Mouse (Mus musculus) MEL (cell line): Measurements from ENCODE around the gene Tob2. TPM values are rescaled to one million over a fixed set of nuclear protein-coding genes. Genes with fewer than 3 reads are reported as not detected.

Experiments used
- DNase-seq: peaks from one replicate; pipeline ENCODE4 v3.0.0; 2011; ENCODE audit warnings: low read depth, low spot score
- H3K27ac ChIP-seq: 2 replicates; pipeline ENCODE4 v1.5.1; 2012; ENCODE audit warnings: low read depth, mild to moderate bottlenecking, control low read depth, low read length, moderate library complexity; ENCODE audit not compliant: control insufficient read depth
- H3K27me3 ChIP-seq, 2 experiments: fragments of 150-350 bp in 1 of 2; sonication (generic) in 1 of 2; 2 replicates each; pipeline ENCODE4 v1.6.1; 2012; ENCODE audit warnings: low read length in 2 of 2, mild to moderate bottlenecking in 2 of 2, improper control_type of control experiment in 1 of 2, moderate library complexity in 1 of 2; ENCODE audit not compliant: insufficient read depth in 2 of 2, control insufficient read depth in 1 of 2
- H3K36me3 ChIP-seq, 2 experiments: 2 replicates each; pipeline ENCODE4 v1.6.1; 2012 to 2014; ENCODE audit warnings: low read length in 2 of 2, improper control_type of control experiment in 1 of 2, inconsistent platforms in 1 of 2, mild to moderate bottlenecking in 1 of 2; ENCODE audit not compliant: insufficient read depth in 2 of 2, control insufficient read depth in 1 of 2
- H3K4me1 ChIP-seq, 2 experiments: fragments of 150-350 bp in 1 of 2; sonication (generic) in 1 of 2; 2 replicates each; pipeline ENCODE4 v1.6.1; 2012; ENCODE audit warnings: low read length in 2 of 2, improper control_type of control experiment in 1 of 2, mild to moderate bottlenecking in 1 of 2; ENCODE audit not compliant: insufficient read depth in 2 of 2, control insufficient read depth in 1 of 2
- H3K4me3 ChIP-seq, 2 experiments: fragments of 150-350 bp in 1 of 2; sonication (generic) in 1 of 2; 2 replicates each; pipeline ENCODE4 v1.5.1; 2012; ENCODE audit warnings: low read depth in 2 of 2, low read length in 2 of 2, mild to moderate bottlenecking in 2 of 2, moderate library complexity in 2 of 2, control low read depth in 1 of 2, improper control_type of control experiment in 1 of 2; ENCODE audit not compliant: control insufficient read depth in 1 of 2, insufficient read depth in 1 of 2
- H3K79me2 ChIP-seq: 2 replicates; pipeline ENCODE4 v1.6.1; 2012; ENCODE audit warnings: mild to moderate bottlenecking, low read length, moderate library complexity; ENCODE audit not compliant: control insufficient read depth, poor library complexity, insufficient read depth
- H3K9ac ChIP-seq: 2 replicates; pipeline ENCODE4 v1.6.1; 2012; ENCODE audit warnings: low read depth, mild to moderate bottlenecking, control low read depth, low read length, moderate library complexity; ENCODE audit not compliant: control insufficient read depth, poor library complexity, severe bottlenecking
- H3K9me3 ChIP-seq: fragments of 150-350 bp; sonication (generic); replicated peaks from 2 replicates; pipeline ENCODE4 v1.6.1; 2012; ENCODE audit warnings: mild to moderate bottlenecking, low read length, improper control_type of control experiment, moderate library complexity; ENCODE audit not compliant: insufficient read depth
- BHLHE40 ChIP-seq: IDR thresholded peaks from 2 replicates; pipeline ENCODE4 v1.6.1; 2012; ENCODE audit warnings: low read depth, mild to moderate bottlenecking, inconsistent platforms, low read length, improper control_type of control experiment, borderline replicate concordance
- CHD1 ChIP-seq: IDR thresholded peaks from 2 replicates; pipeline ENCODE4 v1.6.1; 2012; ENCODE audit warnings: low read depth, mild to moderate bottlenecking, inconsistent platforms, low read length, improper control_type of control experiment
- CHD2 ChIP-seq: IDR thresholded peaks from 2 replicates; pipeline ENCODE4 v1.6.1; 2011; ENCODE audit warnings: low read length, improper control_type of control experiment
- E2F4 ChIP-seq: IDR thresholded peaks from 2 replicates; pipeline ENCODE4 v1.6.1; 2011; ENCODE audit warnings: low read depth, low read length, improper control_type of control experiment, borderline replicate concordance
- ELF1 ChIP-seq: IDR thresholded peaks from 2 replicates; pipeline ENCODE4 v1.6.1; 2014; ENCODE audit warnings: low read depth, mild to moderate bottlenecking, inconsistent platforms, low read length, improper control_type of control experiment, moderate library complexity
- ETS1 ChIP-seq: IDR thresholded peaks from 2 replicates; pipeline ENCODE4 v1.6.1; 2012; ENCODE audit warnings: low read depth, mild to moderate bottlenecking, inconsistent platforms, low read length, improper control_type of control experiment, moderate library complexity
- GABPA ChIP-seq: IDR thresholded peaks from 2 replicates; pipeline ENCODE4 v1.6.1; 2012; ENCODE audit warnings: low read depth, mild to moderate bottlenecking, inconsistent platforms, low read length, improper control_type of control experiment, moderate library complexity
- GATA1 ChIP-seq: IDR thresholded peaks from 2 replicates; pipeline ENCODE4 v1.6.1; 2011; ENCODE audit warnings: low read depth, low read length, improper control_type of control experiment
- MAFK ChIP-seq: IDR thresholded peaks from 2 replicates; pipeline ENCODE4 v1.6.1; 2011; ENCODE audit warnings: low read depth, mild to moderate bottlenecking, low read length, improper control_type of control experiment, borderline replicate concordance
- MAX ChIP-seq: IDR thresholded peaks from 2 replicates; pipeline ENCODE4 v1.6.1; 2011; ENCODE audit warnings: low read length, improper control_type of control experiment
- MAZ ChIP-seq: IDR thresholded peaks from 2 replicates; pipeline ENCODE4 v1.6.1; 2012; ENCODE audit warnings: low read depth, mild to moderate bottlenecking, inconsistent platforms, low read length, improper control_type of control experiment
- POLR2AphosphoS5 ChIP-seq: IDR thresholded peaks from 2 replicates; pipeline ENCODE4 v1.6.1; 2012; ENCODE audit warnings: low read depth, borderline replicate concordance, mild to moderate bottlenecking, inconsistent platforms, low read length, moderate library complexity, mixed read lengths
- RCOR1 ChIP-seq: IDR thresholded peaks from 2 replicates; pipeline ENCODE4 v1.6.1; 2012; ENCODE audit warnings: low read depth, mild to moderate bottlenecking, inconsistent platforms, low read length, improper control_type of control experiment
- TAL1 ChIP-seq: IDR thresholded peaks from 2 replicates; pipeline ENCODE4 v1.6.1; 2012; ENCODE audit warnings: mild to moderate bottlenecking, inconsistent platforms, low read length, moderate library complexity, mixed read lengths
- TBP ChIP-seq: IDR thresholded peaks from 2 replicates; pipeline ENCODE4 v1.8.0; 2011; ENCODE audit warnings: low read depth, low read length, improper control_type of control experiment
- USF1 ChIP-seq: IDR thresholded peaks from 2 replicates; pipeline ENCODE4 v1.6.1; 2014; ENCODE audit warnings: low read depth, mild to moderate bottlenecking, inconsistent platforms, low read length, improper control_type of control experiment, moderate library complexity
- ZC3H11A ChIP-seq: IDR thresholded peaks from 2 replicates; pipeline ENCODE4 v1.6.1; 2012; ENCODE audit warnings: low read depth, mild to moderate bottlenecking, inconsistent platforms, low read length, improper control_type of control experiment
- ZMIZ1 ChIP-seq: IDR thresholded peaks from 2 replicates; pipeline ENCODE4 v1.6.1; 2012; ENCODE audit warnings: low read depth, mild to moderate bottlenecking, inconsistent platforms, low read length, improper control_type of control experiment, moderate library complexity
- ZNF384 ChIP-seq: IDR thresholded peaks from 2 replicates; pipeline ENCODE4 v1.6.1; 2012; ENCODE audit warnings: low read depth, mild to moderate bottlenecking, inconsistent platforms, low read length, improper control_type of control experiment
- polyA plus RNA-seq, 2 experiments: library from polyadenylated mRNA; stranded (reverse) in 1 of 2; unstranded in 1 of 2; fragments of >175 nt in 1 of 2; fragments of >200 nt in 1 of 2; gene quantifications; 2 replicates each; pipeline versions ENCODE4 v1.2.1 to v1.2.4; 2012; ENCODE audit warnings: low replicate concordance in 2 of 2, low read depth in 1 of 2; ENCODE audit not compliant: insufficient read length in 2 of 2, insufficient read depth in 1 of 2, missing spikeins in 1 of 2
- total RNA-seq: library from RNA; depleted of rRNA; stranded (reverse); fragments of 300-350 nt; gene quantifications from 2 replicates; pipeline ENCODE4 v1.2.3, GENCODE M21; 2012

Gene Tob2
- total and polyA plus RNA-seq, 3 experiments: 20.7 to 23.5 TPM; not detected in 1

GRCm38 (mm10) chr15:81828426-81829207 is 30.0 kb downstream of the Tob2 start:
- no peaks in the 10 kb centered on the region for H3K9me3 ChIP-seq
- H3K27me3 ChIP-seq: no peaks in the 10 kb centered on the region
- H3K4me1 ChIP-seq: peaks cover 0 to 12% of the 10 kb centered on the region in 2 experiments; a peak in 3 of 4 replicates
- no peak for DNase-seq
- H3K9ac ChIP-seq: no peak overlapping the region
- TF ChIP-seq E2F4 (no peak), TBP (no peak), ZNF384 (no peak), GATA1 (no peak), RCOR1 (no peak), ZMIZ1 (no peak), ZC3H11A (no peak), BHLHE40 (no peak), CHD1 (no peak), ETS1 (no peak), ELF1 (no peak), MAX (no peak), CHD2 (no peak)
- H3K36me3 ChIP-seq: no peaks in the 10 kb centered on the region; a peak in 1 of 4 replicates
- H3K4me3 ChIP-seq: no peak overlapping the region
- H3K79me2 ChIP-seq: no peaks in the 10 kb centered on the region
- H3K27ac ChIP-seq: no peak overlapping the region

GRCm38 (mm10) chr15:81824832-81825231 is 33.8 kb downstream of the Tob2 start:
- H3K36me3 ChIP-seq: no peaks in the 10 kb centered on the region

More at GRCm38 (mm10) chr15:81824832-81825231, 33.8 kb downstream of the Tob2 start:
- H3K27ac ChIP-seq: no peak overlapping the region
- H3K4me1 ChIP-seq: no peaks in the 10 kb centered on the region
- no peak for DNase-seq
- no peak for TF ChIP-seq MAX
- TF ChIP-seq GABPA: no peak
- no peak for TF ChIP-seq USF1
- TF ChIP-seq MAFK: no peak
- TF ChIP-seq TBP: no peak
- no peak for TF ChIP-seq MAZ
- TF ChIP-seq POLR2AphosphoS5: no peak
- TF ChIP-seq TAL1: no peak
- H3K4me3 ChIP-seq: no peak overlapping the region
- no peaks in the 10 kb centered on the region for H3K79me2 ChIP-seq
- H3K9me3 ChIP-seq: no peaks in the 10 kb centered on the region
- no peaks in the 10 kb centered on the region for H3K27me3 ChIP-seq
- H3K9ac ChIP-seq: no peak overlapping the region
